Mouse (Mus musculus) hindbrain, embryonic 11.5 days (tissue): ENCODE data around the gene Nell1. TPM values are rescaled to one million over a fixed set of nuclear protein-coding genes. Genes with fewer than 3 reads are reported as not detected.

Source experiments
- ATAC-seq: fragments of 200-750 bp; cut with Nextera tagmentation; 2 replicates; pipeline ENCODE4 v1.8.0; 2017; ENCODE audit warnings: mild to moderate bottlenecking, moderate TSS enrichment, moderate library complexity; ENCODE audit not compliant: low FRiP score
- DNase-seq: peaks from one replicate; pipeline ENCODE4 v3.0.0-alpha.2; 2015; ENCODE audit warnings: low spot score
- H3K27ac ChIP-seq: fragments of 300-500 bp; sonication (generic); 2 replicates; pipeline ENCODE4 v1.5.1; 2014; ENCODE audit warnings: mild to moderate bottlenecking, low read depth, low read length
- H3K27me3 ChIP-seq: fragments of 300-500 bp; sonication (generic); 2 replicates; pipeline ENCODE4 v1.6.1; 2014; ENCODE audit warnings: mild to moderate bottlenecking, low read length, moderate library complexity, mixed read lengths; ENCODE audit not compliant: control insufficient read depth, insufficient read depth
- H3K36me3 ChIP-seq: fragments of 300-500 bp; sonication (generic); 2 replicates; pipeline ENCODE4 v1.6.1; 2014; ENCODE audit warnings: mild to moderate bottlenecking, low read length, moderate library complexity, mixed read lengths; ENCODE audit not compliant: control insufficient read depth, insufficient read depth
- H3K4me1 ChIP-seq: fragments of 300-500 bp; sonication (generic); replicated peaks from 2 replicates; pipeline ENCODE4 v1.6.1; 2014; ENCODE audit warnings: low read length, mixed read lengths; ENCODE audit not compliant: control insufficient read depth, insufficient read depth
- H3K4me2 ChIP-seq: fragments of 300-500 bp; sonication (generic); replicated peaks from 2 replicates; pipeline ENCODE4 v1.6.1; 2014; ENCODE audit warnings: mild to moderate bottlenecking, low read depth, low read length
- H3K4me3 ChIP-seq: fragments of 300-500 bp; sonication (generic); 2 replicates; pipeline ENCODE4 v1.5.1; 2014; ENCODE audit warnings: low read depth, low read length
- H3K9ac ChIP-seq: fragments of 300-500 bp; sonication (generic); 2 replicates; pipeline ENCODE4 v1.6.1; 2014; ENCODE audit warnings: low read depth, low read length
- H3K9me3 ChIP-seq: fragments of 300-500 bp; sonication (generic); 2 replicates; pipeline ENCODE4 v1.6.1; 2016; ENCODE audit warnings: low read length; ENCODE audit not compliant: control insufficient read depth
- WGBS: fragments of 180-500 bp; shearing (Covaris S2); extraction: QIAGEN DNeasy Blood & Tissue Kit; methylation state at CpG from one replicate; pipeline ENCODE4 v1.1.7; 2014; 5-methylcytosine and 5-hydroxymethylcytosine counted together
- polyA plus RNA-seq: library from polyadenylated mRNA; unstranded; fragments of >200 nt; fragmentation: Nextera tagmentation; extraction: Ambion mirVana; gene quantifications from 2 replicates; pipeline ENCODE4 v1.2.1, GENCODE M21; 2014

The Nell1 gene
- polyA plus RNA-seq, 1 experiment from 2014 or later = 3.1 TPM

DNA sequence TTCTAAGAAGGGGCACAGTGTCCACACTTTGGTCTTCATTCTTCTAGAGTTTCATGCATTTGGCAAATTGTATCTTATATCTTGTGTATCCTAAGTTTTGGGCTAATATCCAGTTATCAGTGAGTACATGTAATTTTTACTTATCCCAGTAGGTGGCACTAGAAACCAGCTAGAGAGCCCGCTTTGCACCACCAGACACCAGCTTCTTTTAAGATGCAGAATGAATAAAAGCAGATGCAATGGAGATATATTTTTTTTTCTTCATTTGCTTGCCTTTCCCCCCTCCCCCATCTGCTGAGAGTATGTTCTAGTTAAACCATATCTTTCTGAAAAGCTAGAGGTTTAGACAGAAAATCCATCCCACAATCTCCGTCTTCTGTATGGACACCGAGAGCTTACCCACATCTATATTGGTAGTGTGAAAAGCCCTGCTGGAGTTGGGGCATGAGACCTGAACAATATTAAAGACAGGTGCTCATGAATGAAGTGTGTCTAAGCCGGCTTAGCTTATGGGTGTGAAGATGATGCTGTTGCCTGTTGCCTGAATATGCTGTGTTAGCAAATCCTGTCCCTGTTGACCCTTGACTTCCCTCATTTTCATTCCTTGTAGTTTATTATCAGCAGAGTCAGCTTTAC lies 21.0 kb upstream of the Nell1 start:
- Histone ChIP-seq H3K27ac (no peak overlapping the region), H3K4me2 (no peak overlapping the region), H3K36me3 (no peaks in the 10 kb centered on the region), H3K9ac (no peak overlapping the region), H3K4me3 (no peak overlapping the region), H3K9me3 (no peaks in the 10 kb centered on the region), H3K4me1 (no peaks in the 10 kb centered on the region), H3K27me3 (no peaks in the 10 kb centered on the region)
- 57% methylated on average over 4 of the region's 4 CpGs for WGBS
- DNase-seq (peak; percentile 66), ATAC-seq (no peak)

DNA sequence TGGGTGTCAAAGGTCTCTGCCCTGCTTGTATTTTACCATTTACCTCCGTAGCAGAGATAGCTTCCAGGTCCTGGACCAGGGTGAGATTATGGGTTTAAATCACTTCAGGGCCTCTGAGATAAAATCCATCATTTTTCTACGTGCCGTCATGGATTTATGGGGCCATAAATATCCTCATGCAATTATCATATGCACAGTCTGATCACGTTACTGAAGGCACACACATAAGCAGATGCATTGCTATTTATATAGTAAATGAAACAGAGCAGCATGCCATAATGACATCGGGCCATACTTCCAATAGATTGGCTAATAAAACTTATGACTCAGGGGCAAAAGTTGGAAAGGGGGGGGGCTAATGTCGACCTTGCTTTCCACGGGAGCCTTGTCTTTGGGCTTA lies 19.8 kb upstream of the Nell1 start:
- H3K27me3 ChIP-seq = no peaks in the 10 kb centered on the region
- no peak for ATAC-seq
- WGBS = 83% methylated on average over 7 of the region's 7 CpGs

DNA sequence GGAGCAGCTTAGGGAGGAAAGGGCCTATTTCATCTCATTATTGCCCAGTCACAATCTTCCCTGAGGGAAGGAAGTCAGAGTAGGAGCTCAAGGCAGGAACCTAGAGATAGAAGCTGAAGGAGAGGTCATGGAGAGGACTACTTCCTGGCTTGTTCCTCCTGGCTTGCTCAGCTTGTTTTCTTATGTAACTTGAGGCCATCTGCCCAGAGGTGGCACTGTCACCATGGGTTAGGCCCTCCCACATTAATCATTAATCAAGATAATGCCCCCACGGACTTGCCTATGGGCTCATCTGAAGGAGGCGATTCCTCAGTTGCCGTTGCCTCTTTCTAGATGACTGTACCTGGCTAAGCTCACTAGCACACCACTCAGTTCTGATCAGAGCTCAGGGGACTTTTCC lies 17.5 kb upstream of the Nell1 start:
- Histone ChIP-seq H3K4me3 (no peak overlapping the region), H3K9me3 (no peaks in the 10 kb centered on the region), H3K27ac (no peak overlapping the region), H3K4me1 (no peaks in the 10 kb centered on the region), H3K9ac (no peak overlapping the region), H3K27me3 (no peaks in the 10 kb centered on the region), H3K36me3 (no peaks in the 10 kb centered on the region), H3K4me2 (no peak overlapping the region)
- DNase-seq (no peak), ATAC-seq (0 out of 2 replicates have a peak, but pooled peaks have one; percentile 15)
- 65% methylated on average over 3 of the region's 3 CpGs for WGBS

More for the DNA sequence above, 19.8 kb upstream of the Nell1 start:
- H3K4me2 ChIP-seq = no peak overlapping the region
- no peaks in the 10 kb centered on the region for H3K9me3 ChIP-seq
- no peak overlapping the region for H3K4me3 ChIP-seq
- no peak overlapping the region for H3K27ac ChIP-seq
- no peaks in the 10 kb centered on the region for H3K4me1 ChIP-seq
- H3K9ac ChIP-seq = no peak overlapping the region
- H3K36me3 ChIP-seq = no peaks in the 10 kb centered on the region
- no peak for DNase-seq

DNA sequence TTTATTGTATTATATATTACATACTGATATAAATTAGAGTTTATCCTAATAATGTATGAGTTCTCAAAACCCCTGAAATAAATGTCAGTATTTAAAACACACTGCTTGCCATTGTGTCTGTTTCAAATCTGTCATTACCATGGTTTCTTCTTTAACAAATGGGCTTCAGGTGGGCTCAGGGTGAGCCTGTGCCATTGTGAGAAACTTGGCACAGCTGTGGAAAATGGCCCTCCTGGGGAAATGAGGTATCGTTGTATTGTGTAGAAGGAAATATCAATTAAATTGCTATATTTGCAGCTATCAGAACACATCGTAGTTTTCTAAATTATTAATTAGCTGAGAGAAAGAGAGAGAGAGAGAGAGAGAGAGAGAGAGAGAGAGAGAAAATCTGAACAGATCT lies 10.9 kb upstream of the Nell1 start:
- DNase-seq (no peak), ATAC-seq (no peak)
- Histone ChIP-seq H3K9ac (no peak overlapping the region), H3K27ac (no peak overlapping the region), H3K4me3 (no peak overlapping the region), H3K36me3 (no peaks in the 10 kb centered on the region), H3K9me3 (no peaks in the 10 kb centered on the region), H3K4me1 (no peaks in the 10 kb centered on the region), H3K27me3 (no peaks in the 10 kb centered on the region), H3K4me2 (no peak overlapping the region)
- 77% methylated on average over 2 of the region's 2 CpGs for whole genome bisulfite sequencing

DNA sequence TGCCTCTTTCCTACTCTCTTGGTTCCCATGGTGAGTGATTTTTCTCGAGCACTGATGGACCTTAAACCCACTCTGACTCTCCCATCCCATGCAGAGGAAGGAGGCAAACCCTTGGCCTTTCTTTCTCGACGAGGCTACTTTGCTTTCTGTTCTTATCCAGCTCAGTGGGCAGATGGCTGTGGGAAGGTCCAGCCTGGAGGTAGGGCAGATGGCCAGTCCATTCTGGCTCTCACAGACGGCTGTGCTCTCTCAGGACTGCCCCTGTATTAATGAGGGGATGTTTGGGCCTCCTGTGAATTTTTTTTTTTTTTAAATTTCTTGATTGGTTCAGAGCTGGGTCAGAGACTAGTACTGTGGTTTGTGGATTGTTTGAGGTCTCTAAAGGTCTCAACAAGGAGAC lies 5.1 kb upstream of the Nell1 start:
- no peak overlapping the region for H3K27ac ChIP-seq
- H3K27me3 ChIP-seq = peaks cover 13% of the 10 kb centered on the region
- no peak overlapping the region for H3K4me3 ChIP-seq
- H3K4me2 ChIP-seq = no peak overlapping the region
- H3K4me1 ChIP-seq = peaks cover under 1% of the 10 kb centered on the region; the same call in 1 of the 2 replicates
- 29% methylated on average over 4 of the region's 4 CpGs for WGBS
- ATAC-seq (no peak), DNase-seq (no peak)
- H3K9me3 ChIP-seq = no peaks in the 10 kb centered on the region
- H3K36me3 ChIP-seq = no peaks in the 10 kb centered on the region
- H3K9ac ChIP-seq = no peak overlapping the region

DNA sequence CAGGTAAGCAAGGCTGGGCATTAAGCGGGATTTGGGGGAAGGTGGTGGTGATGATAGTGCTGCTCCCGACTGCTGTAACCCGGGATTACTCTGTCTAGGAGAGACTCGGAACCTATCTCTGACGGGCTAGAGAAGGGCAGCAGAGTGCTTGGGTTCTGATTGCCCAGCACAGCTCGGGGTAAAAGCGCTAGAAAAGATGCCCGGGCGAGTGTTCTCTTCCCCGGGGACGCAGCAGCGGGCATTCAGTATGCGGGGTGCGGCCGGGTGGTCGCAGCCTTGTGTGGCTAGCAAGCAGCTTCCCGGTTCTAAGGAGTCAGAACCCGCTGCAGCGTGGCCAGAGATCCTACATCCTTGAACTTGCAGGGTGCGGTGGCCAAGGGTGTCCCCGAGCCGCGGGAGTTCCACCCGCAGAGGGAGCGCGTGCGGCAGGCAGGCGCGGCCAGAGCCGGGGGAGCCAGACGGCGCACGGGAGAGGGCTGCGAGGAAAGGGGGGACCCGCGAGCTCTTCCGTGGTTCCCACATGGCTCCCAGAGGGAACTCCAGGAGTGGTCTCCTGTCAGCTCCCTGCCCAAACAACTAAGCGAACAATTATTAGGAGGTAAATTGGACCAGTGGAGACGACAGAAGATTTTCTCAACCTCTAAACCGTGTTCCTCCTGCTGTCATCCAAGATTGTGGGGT lies 917 bp downstream of the Nell1 start:
- WGBS = under 1% methylated on average over 40 of the region's 40 CpGs
- peaks cover 52% of the 10 kb centered on the region for H3K27me3 ChIP-seq

DNA sequence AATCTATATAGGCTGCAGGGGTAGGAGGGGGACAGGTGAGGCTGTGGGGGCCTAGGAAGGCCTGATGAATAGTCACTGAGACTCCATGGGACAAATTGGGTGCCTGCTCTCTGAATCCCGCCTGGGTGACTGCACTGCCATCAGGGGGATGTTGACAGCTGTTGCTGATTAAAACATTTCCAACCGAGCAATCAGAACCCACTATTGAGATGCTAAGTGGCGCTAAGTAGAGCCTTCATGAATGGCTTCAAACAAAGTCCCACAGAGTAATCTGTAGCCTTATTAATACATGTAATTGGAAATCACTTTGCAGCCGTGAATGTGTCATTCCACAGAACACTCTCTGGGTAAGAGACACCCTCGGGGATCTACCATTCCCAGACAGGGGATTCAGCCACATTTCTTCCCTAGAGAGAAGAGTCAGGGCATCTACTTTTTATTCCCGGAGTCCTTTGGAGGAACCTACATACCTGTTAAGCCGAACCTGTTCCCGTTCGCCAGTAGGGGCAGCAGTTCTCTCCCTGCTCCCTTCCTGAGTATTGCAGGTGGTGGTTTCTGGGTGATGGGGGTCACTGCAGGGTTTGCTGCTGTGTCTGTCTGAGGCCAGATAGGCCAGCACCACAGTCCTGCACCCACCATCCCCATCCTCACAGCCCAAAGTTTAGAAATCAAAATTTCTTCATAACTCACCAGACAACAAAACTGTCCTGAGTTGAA lies 7.0 kb downstream of the Nell1 start:
- Histone ChIP-seq H3K36me3 (no peaks in the 10 kb centered on the region), H3K9me3 (no peaks in the 10 kb centered on the region), H3K9ac (no peak overlapping the region), H3K4me2 (no peak overlapping the region), H3K4me3 (no peak overlapping the region), H3K27me3 (peaks cover 17% of the 10 kb centered on the region), H3K4me1 (no peaks in the 10 kb centered on the region), H3K27ac (no peak overlapping the region)
- ATAC-seq = no peak
- WGBS = 15% methylated on average over 9 of the region's 9 CpGs
- no peak for DNase-seq

More for the DNA sequence above, 917 bp downstream of the Nell1 start:
- peak; percentile 51 for DNase-seq
- ATAC-seq = peak; percentile 26; the same call in 1 of the 2 replicates
- Histone ChIP-seq H3K4me3 (peak overlapping the region; percentile 56), H3K9me3 (no peaks in the 10 kb centered on the region), H3K4me2 (peak overlapping the region; percentile 98), H3K36me3 (no peaks in the 10 kb centered on the region), H3K9ac (no peak overlapping the region), H3K27ac (no peak overlapping the region), H3K4me1 (peaks cover 9% of the 10 kb centered on the region)

DNA sequence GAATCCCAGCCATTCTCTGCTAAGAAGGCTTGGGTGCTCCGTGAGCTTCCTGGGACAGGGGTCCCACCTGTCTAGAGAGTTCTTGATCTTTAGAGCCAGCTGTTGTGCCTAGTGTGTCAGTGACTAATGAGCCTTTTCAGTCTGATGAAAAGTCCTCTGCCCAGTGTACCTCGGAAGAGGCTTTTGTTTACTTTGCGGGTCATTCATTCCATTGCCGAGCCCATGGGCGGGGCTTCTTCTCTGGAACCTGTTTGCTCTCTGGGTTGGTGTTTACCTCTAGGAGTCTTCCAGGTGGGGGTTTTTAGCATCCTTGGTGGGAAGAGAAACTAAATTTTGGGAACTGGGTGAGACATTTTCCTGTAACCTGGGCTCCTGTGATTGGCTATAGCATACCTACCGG lies 10.0 kb downstream of the Nell1 start:
- no peaks in the 10 kb centered on the region for H3K36me3 ChIP-seq
- WGBS = 27% methylated on average over 6 of the region's 6 CpGs
- no peak overlapping the region for H3K4me3 ChIP-seq
- DNase-seq (no peak), ATAC-seq (no peak)
- H3K27me3 ChIP-seq = peaks cover 2% of the 10 kb centered on the region; the same call in 1 of the 2 replicates
- no peak overlapping the region for H3K27ac ChIP-seq
- no peaks in the 10 kb centered on the region for H3K9me3 ChIP-seq
- no peak overlapping the region for H3K9ac ChIP-seq
- H3K4me2 ChIP-seq = no peak overlapping the region
- H3K4me1 ChIP-seq = no peaks in the 10 kb centered on the region
